Mouse (Mus musculus) lung, postnatal 0 days (tissue): ENCODE data around the gene Sun2. TPM values are rescaled to one million over a fixed set of nuclear protein-coding genes. Genes with fewer than 3 reads are reported as not detected.
A peak's percentile ranks its signal among the peaks of the same experiment; 100 is the strongest.

ENCODE experiments used
- ATAC-seq: fragments of 200-750 bp; cut with Nextera tagmentation; 2 replicates; pipeline ENCODE4 v1.8.0; 2017; ENCODE audit warnings: moderate library complexity
- DNase-seq: peaks from one replicate; pipeline ENCODE4 v3.0.0-alpha.2; 2016; ENCODE audit warnings: low spot score
- H3K27ac ChIP-seq: fragments of 300-500 bp; sonication (generic); 2 replicates; pipeline ENCODE4 v1.5.1; 2014; ENCODE audit warnings: antibody characterized with exemption, mild to moderate bottlenecking, low read length, mixed read lengths
- H3K27me3 ChIP-seq: fragments of 300-500 bp; sonication (generic); replicated peaks from 2 replicates; pipeline ENCODE4 v1.6.1; 2014; ENCODE audit warnings: low read length, mixed read lengths; ENCODE audit not compliant: insufficient read depth
- H3K36me3 ChIP-seq: fragments of 300-500 bp; sonication (generic); 2 replicates; pipeline ENCODE4 v1.6.1; 2014; ENCODE audit warnings: low read length, mixed read lengths; ENCODE audit not compliant: insufficient read depth
- H3K4me1 ChIP-seq: fragments of 300-500 bp; sonication (generic); 2 replicates; pipeline ENCODE4 v1.6.1; 2014; ENCODE audit warnings: antibody characterized with exemption, low read depth, low read length, mixed read lengths; ENCODE audit not compliant: insufficient read depth
- H3K4me2 ChIP-seq: fragments of 300-500 bp; sonication (generic); replicated peaks from 2 replicates; pipeline ENCODE4 v1.6.1; 2014; ENCODE audit warnings: low read depth, mild to moderate bottlenecking, low read length, moderate library complexity, mixed read lengths
- H3K4me3 ChIP-seq: fragments of 300-500 bp; sonication (generic); 2 replicates; pipeline ENCODE4 v1.5.1; 2014; ENCODE audit warnings: low read depth, low read length
- H3K9ac ChIP-seq: fragments of 300-500 bp; sonication (generic); replicated peaks from 2 replicates; pipeline ENCODE4 v1.6.1; 2014; ENCODE audit warnings: low read depth, mild to moderate bottlenecking
- H3K9me3 ChIP-seq: fragments of 300-500 bp; sonication (generic); 2 replicates; pipeline ENCODE4 v1.6.1; 2016; ENCODE audit warnings: low read length, mixed read lengths
- CTCF ChIP-seq: IDR thresholded peaks from 2 replicates; pipeline ENCODE4 v1.5.1; 2016; ENCODE audit warnings: antibody characterized with exemption, mild to moderate bottlenecking
- EP300 ChIP-seq: IDR thresholded peaks from 2 replicates; pipeline ENCODE4 v1.6.1; 2016; ENCODE audit warnings: antibody characterized with exemption, mild to moderate bottlenecking, control low read depth
- WGBS: fragments of 180-500 bp; shearing (Covaris S2); extraction: QIAGEN DNeasy Blood & Tissue Kit; methylation state at CpG from one replicate; pipeline ENCODE4 v1.1.7; 2014; 5-methylcytosine and 5-hydroxymethylcytosine counted together
- polyA plus RNA-seq: library from polyadenylated mRNA; unstranded; fragments of >200 nt; fragmentation: Nextera tagmentation; extraction: Ambion mirVana; gene quantifications from 2 replicates; pipeline ENCODE4 v1.2.1, GENCODE M21; 2015

Sun2 gene
- polyA plus RNA-seq, 1 experiment from 2014 or later: 4.5 TPM

DNA sequence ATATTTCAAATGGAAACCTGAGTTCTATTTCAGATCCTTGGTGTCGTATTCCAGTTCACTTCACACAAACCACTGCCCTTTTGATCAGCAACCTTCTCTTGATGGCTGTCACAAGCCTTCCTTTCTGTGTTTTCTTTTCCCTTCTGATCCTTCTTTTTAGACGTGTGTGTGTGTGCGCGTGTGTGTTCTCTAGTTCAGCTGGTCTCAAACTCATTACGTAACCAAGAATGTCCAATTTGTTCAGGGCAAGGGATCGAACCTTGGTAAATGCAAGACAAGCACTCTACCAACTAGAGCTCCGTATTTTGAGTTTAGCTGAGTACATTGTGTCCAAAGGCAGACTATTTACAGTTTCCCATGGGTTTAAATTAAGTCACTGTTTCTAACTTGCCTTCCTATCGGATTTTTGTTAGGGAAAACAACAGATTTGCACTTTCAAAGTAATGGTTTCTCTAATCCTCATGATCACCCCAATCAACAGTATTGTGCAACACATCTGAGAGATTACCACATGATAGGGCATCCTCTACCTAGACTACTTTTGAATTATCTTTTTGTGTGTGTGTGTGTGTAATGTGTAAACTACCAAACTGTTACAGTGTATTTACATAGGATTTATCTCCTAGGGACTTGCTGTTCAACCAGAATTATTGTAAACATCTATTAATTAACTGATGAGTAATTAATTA lies 53.9 kb downstream of the Sun2 start:
- Histone ChIP-seq H3K4me1 (peaks cover 27% of the 10 kb centered on the region), H3K4me2 (peak overlapping the region; percentile 66), H3K4me3 (peak overlapping the region; percentile 63), H3K36me3 (no peaks in the 10 kb centered on the region), H3K9me3 (no peaks in the 10 kb centered on the region), H3K27me3 (no peaks in the 10 kb centered on the region), H3K27ac (peak overlapping the region; percentile 98), H3K9ac (peak overlapping the region; percentile 58; the same call in 1 of the 2 replicates)
- DNase-seq (no peak), ATAC-seq (no peak)
- WGBS: 2% methylated on average over 8 of the region's 8 CpGs
- TF ChIP-seq CTCF: no peak
- TF ChIP-seq EP300: peak; percentile 54

DNA sequence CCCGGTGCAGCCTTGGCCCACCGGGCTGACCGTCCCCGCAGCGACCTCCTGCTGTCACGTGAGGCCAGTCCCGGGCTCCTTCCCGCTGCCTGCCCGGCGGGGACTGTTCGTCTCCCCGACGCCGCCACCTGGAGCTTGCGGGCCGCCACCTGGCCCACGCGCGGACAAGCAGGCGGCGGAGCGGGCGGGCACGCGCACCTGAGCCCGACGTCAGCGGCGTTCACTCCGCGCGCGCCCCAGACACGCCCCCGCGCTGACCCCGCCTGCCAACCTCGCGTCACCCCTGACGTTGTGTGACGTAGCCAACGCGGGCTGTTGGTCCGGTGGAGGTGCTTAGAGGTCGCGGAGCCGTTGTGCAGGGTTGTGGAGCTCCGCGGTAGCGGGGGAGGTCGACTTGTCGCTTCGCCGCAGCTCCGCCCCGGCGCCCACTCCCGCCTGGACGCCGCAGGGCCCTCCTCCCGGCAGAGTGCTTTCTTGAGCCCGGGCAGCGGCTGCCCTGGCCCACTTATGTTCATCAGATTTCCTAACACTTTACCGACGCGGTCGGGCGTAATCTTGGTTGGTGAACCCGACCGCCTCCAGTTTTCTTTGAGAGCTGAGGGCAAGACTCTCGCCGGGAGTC lies 54.6 kb downstream of the Sun2 start, which contains the start of gene Josd1:
Gene Josd1 (minus strand): TSS at position 274 of the 622 bp plus-strand sequence.
- peak within 1 kb of the TSS; percentile 63 for H3K4me3 ChIP-seq
- H3K4me1 ChIP-seq: peaks cover 30% of the 10 kb centered on the region

DNA sequence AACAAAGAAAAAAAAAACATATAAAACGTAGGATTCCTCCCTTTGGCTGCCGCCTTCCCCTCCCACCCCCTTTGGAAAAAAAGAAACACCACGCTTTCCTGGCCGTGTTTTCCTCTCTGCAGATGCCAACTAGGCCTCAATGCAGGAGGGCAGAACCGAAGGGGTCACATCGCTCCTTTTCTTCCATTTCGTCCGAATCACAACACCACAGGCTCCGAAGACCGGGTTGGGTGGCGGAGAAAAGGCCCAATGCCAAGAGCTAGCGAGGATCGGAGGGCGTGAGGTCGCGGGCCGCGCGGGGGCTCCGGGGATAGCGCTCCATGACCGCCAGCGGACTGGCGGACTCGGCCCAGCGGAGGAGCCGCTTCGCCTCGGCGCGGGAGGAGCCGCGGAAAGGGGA lies 55.2 kb downstream of the Sun2 start:
- H3K27me3 ChIP-seq: no peaks in the 10 kb centered on the region
- peak overlapping the region; percentile 98 for H3K27ac ChIP-seq
- H3K4me1 ChIP-seq: peaks cover 30% of the 10 kb centered on the region
- peak overlapping the region; percentile 63 for H3K4me3 ChIP-seq
- ATAC-seq (no peak), DNase-seq (peak; percentile 49)
- WGBS: 2% methylated on average over 33 of the region's 33 CpGs
- no peak for TF ChIP-seq EP300
- TF ChIP-seq CTCF: no peak
- no peaks in the 10 kb centered on the region for H3K36me3 ChIP-seq
- H3K9ac ChIP-seq: peak overlapping the region; percentile 58
- H3K4me2 ChIP-seq: peak overlapping the region; percentile 66
- no peaks in the 10 kb centered on the region for H3K9me3 ChIP-seq

More for the DNA sequence above, 54.6 kb downstream of the Sun2 start, which contains the start of gene Josd1:
- no peaks in the 10 kb centered on the region for H3K27me3 ChIP-seq
- peak within 1 kb of the TSS; percentile 66 for H3K4me2 ChIP-seq
- TF ChIP-seq EP300: no peak
- TF ChIP-seq CTCF: no peak; the same call in 1 of the 2 replicates
- WGBS: 2% methylated on average over 71 of the region's 72 CpGs
- ATAC-seq: peak; percentile 72
- H3K36me3 ChIP-seq: no peaks in the 10 kb centered on the region
- peak; percentile 95 for DNase-seq
- H3K9me3 ChIP-seq: no peaks in the 10 kb centered on the region
- H3K27ac ChIP-seq: peak within 1 kb of the TSS; percentile 98
- peak within 1 kb of the TSS; percentile 58 for H3K9ac ChIP-seq

DNA sequence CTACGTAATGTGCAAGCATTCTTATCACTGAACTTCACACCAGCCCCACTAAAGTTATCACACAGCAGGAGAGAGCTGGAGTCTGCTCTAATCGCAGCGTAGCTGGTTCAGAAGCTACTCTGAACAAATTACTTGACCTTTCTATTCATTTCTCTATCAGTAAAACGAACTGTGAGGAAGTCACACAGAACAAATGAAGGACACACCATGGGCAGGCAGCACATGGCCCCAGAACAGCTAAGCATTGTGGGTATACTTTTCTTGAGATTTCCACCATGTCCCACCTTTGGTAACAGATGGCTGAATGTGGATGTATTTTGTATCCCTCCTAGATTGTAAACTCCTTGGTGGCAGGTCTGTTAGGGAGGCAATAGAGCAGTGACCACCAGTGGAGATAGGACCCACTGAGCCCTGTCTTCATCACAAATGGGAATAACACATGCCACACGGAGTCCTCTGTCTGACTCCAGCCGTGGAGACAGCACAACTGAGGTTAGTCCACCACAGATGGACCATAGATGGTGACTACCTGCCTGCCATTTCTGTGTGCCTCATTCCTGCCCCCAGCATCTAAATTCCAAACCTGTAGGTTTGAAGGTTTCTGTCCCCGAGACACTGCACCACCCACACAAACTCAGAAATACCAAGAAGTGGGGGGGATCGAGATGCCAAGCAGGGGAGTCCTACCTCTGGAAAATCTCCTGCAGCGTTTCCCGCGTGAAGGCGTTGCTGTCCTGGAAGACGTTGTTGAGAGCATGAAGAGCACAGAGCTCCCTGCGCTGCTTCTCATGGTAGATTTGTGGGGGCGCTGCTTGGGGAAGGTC lies 56.1 kb downstream of the Sun2 start:
- no peak overlapping the region for H3K27ac ChIP-seq
- H3K27me3 ChIP-seq: no peaks in the 10 kb centered on the region
- no peaks in the 10 kb centered on the region for H3K36me3 ChIP-seq
- DNase-seq: peak; percentile 11
- peak overlapping the region; percentile 58 for H3K9ac ChIP-seq
- ATAC-seq: no peak
- TF ChIP-seq CTCF (no peak), EP300 (no peak)
- no peaks in the 10 kb centered on the region for H3K9me3 ChIP-seq
- WGBS: 8% methylated on average over 15 of the region's 15 CpGs
- H3K4me1 ChIP-seq: peaks cover 30% of the 10 kb centered on the region
- peak overlapping the region; percentile 63 for H3K4me3 ChIP-seq
- peak overlapping the region; percentile 66 for H3K4me2 ChIP-seq

DNA sequence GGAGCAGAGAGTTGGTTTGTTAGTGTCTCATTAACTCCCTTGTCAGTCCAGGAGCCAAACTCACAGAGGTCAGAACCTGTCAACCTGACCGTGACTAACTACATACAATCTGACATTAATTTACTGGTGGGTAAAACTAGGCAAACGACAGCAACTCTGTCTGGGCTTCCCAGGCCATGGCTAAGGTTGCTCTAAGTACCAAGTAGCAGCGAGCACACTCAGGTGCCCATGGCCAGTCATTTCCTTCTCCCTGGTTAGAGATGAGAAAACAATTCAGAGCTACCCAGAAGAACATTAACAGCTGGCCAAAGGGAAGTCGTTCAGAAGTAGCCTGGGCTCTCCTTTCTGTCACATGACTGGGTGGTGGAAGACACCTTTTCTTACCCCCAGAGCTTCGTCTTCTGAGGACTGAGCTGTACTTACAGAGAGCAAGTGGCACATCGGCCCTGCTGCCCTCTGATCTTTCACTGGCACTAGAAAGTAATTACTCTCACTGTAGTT lies 57.1 kb downstream of the Sun2 start:
- Histone ChIP-seq H3K36me3 (no peaks in the 10 kb centered on the region), H3K4me1 (peaks cover 30% of the 10 kb centered on the region)
- whole genome bisulfite sequencing: 22% methylated on average over 6 of the region's 6 CpGs

More for the DNA sequence above, 57.1 kb downstream of the Sun2 start:
- no peak for ATAC-seq
- Histone ChIP-seq H3K4me3 (no peak overlapping the region), H3K4me2 (peak overlapping the region; percentile 66), H3K27me3 (no peaks in the 10 kb centered on the region), H3K9me3 (no peaks in the 10 kb centered on the region), H3K9ac (0 out of 2 replicates have a peak overlapping the region, but pooled peaks have one; percentile 4), H3K27ac (peak overlapping the region; percentile 14; the same call in 1 of the 2 replicates)
- peak; percentile 68 for DNase-seq
- no peak for TF ChIP-seq CTCF
- TF ChIP-seq EP300: no peak
